Mouse (Mus musculus) neural tube, embryonic 15.5 days (tissue): ENCODE measurements at regions not wholly inside any gene's neighbourhood (a gene's known extent, or its start where the extent isn't known, plus 50 kb on each side); places are given as distances from the start of the nearest gene placed in this dataset.

Source experiments
- ATAC-seq: fragments of 200-750 bp; cut with Nextera tagmentation; 2 replicates; pipeline ENCODE4 v1.8.0; 2017; ENCODE audit warnings: mild to moderate bottlenecking, moderate TSS enrichment, moderate library complexity; ENCODE audit not compliant: low FRiP score
- H3K27ac ChIP-seq: fragments of 300-500 bp; sonication (generic); replicated peaks from 2 replicates; pipeline ENCODE4 v1.5.1; 2015; ENCODE audit warnings: mild to moderate bottlenecking, inconsistent platforms
- H3K27me3 ChIP-seq: fragments of 300-500 bp; sonication (generic); replicated peaks from 2 replicates; pipeline ENCODE4 v1.6.1; 2015; ENCODE audit warnings: inconsistent platforms
- H3K36me3 ChIP-seq: fragments of 300-500 bp; sonication (generic); 2 replicates; pipeline ENCODE4 v1.6.1; 2015; ENCODE audit warnings: inconsistent platforms
- H3K4me1 ChIP-seq: fragments of 300-500 bp; sonication (generic); 2 replicates; pipeline ENCODE4 v1.6.1; 2015; ENCODE audit warnings: inconsistent platforms
- H3K4me2 ChIP-seq: fragments of 300-500 bp; sonication (generic); 2 replicates; pipeline ENCODE4 v1.6.1; 2015; ENCODE audit warnings: inconsistent platforms, mild to moderate bottlenecking, moderate library complexity
- H3K4me3 ChIP-seq: fragments of 300-500 bp; sonication (generic); replicated peaks from 2 replicates; pipeline ENCODE4 v1.5.1; 2015; ENCODE audit warnings: mild to moderate bottlenecking, inconsistent platforms
- H3K9ac ChIP-seq: fragments of 300-500 bp; sonication (generic); replicated peaks from 2 replicates; pipeline ENCODE4 v1.6.1; 2015; ENCODE audit warnings: mild to moderate bottlenecking, inconsistent platforms
- H3K9me3 ChIP-seq: fragments of 300-500 bp; sonication (generic); replicated peaks from 2 replicates; pipeline ENCODE4 v1.6.1; 2016; ENCODE audit warnings: inconsistent platforms
- WGBS: fragments of 180-500 bp; shearing (Covaris S2); methylation state at CpG from one replicate; pipeline ENCODE4 v1.1.7; 2015; ENCODE audit warnings: mixed read lengths; 5-methylcytosine and 5-hydroxymethylcytosine counted together

- H3K4me2 ChIP-seq: no peak overlapping the region
- no peaks in the 10 kb centered on the region for H3K9me3 ChIP-seq
- WGBS: 70% methylated on average over 3 of the region's 3 CpGs
- H3K36me3 ChIP-seq: no peaks in the 10 kb centered on the region
- no peak overlapping the region for H3K4me3 ChIP-seq
- no peak for ATAC-seq
- H3K27me3 ChIP-seq: no peaks in the 10 kb centered on the region
- no peaks in the 10 kb centered on the region for H3K4me1 ChIP-seq
- H3K27ac ChIP-seq: no peak overlapping the region
- no peak overlapping the region for H3K9ac ChIP-seq
Measured at GRCm38 (mm10) chr3:41433106-41433505, 122.4 kb upstream of the Jade1 start.

- no peak overlapping the region for H3K4me3 ChIP-seq
- H3K4me2 ChIP-seq: no peak overlapping the region
- WGBS: 81% methylated on average over 5 of the region's 5 CpGs
- no peaks in the 10 kb centered on the region for H3K36me3 ChIP-seq
- H3K9me3 ChIP-seq: no peaks in the 10 kb centered on the region
- H3K9ac ChIP-seq: no peak overlapping the region
- no peak for ATAC-seq
- no peaks in the 10 kb centered on the region for H3K4me1 ChIP-seq
- H3K27ac ChIP-seq: no peak overlapping the region
- no peaks in the 10 kb centered on the region for H3K27me3 ChIP-seq
Measured at GRCm38 (mm10) chr3:41432376-41432775, 123.2 kb upstream of the Jade1 start.

GRCm38 (mm10) chr3:41430191-41430590 is 125.3 kb upstream of the Jade1 start:
- Histone ChIP-seq H3K9ac (no peak overlapping the region), H3K4me3 (no peak overlapping the region), H3K9me3 (no peaks in the 10 kb centered on the region), H3K27me3 (no peaks in the 10 kb centered on the region), H3K4me2 (no peak overlapping the region), H3K36me3 (no peaks in the 10 kb centered on the region), H3K27ac (no peak overlapping the region), H3K4me1 (no peaks in the 10 kb centered on the region)
- no peak for ATAC-seq
- WGBS: 63% methylated on average over 3 of the region's 3 CpGs

GRCm38 (mm10) chr3:41426946-41427345 is 128.6 kb upstream of the Jade1 start:
- Histone ChIP-seq H3K27me3 (no peaks in the 10 kb centered on the region), H3K9ac (no peak overlapping the region), H3K4me3 (no peak overlapping the region), H3K4me2 (no peak overlapping the region), H3K27ac (no peak overlapping the region), H3K36me3 (no peaks in the 10 kb centered on the region), H3K9me3 (no peaks in the 10 kb centered on the region), H3K4me1 (peaks cover 5% of the 10 kb centered on the region; the same call in 1 of the 2 replicates)
- ATAC-seq: no peak
- 59% methylated on average over 3 of the region's 3 CpGs for WGBS

- no peaks in the 10 kb centered on the region for H3K27me3 ChIP-seq
- H3K4me1 ChIP-seq: peaks cover 5% of the 10 kb centered on the region; the same call in 1 of the 2 replicates
- H3K27ac ChIP-seq: no peak overlapping the region
- H3K4me3 ChIP-seq: no peak overlapping the region
- no peaks in the 10 kb centered on the region for H3K36me3 ChIP-seq
- no peak overlapping the region for H3K4me2 ChIP-seq
- ATAC-seq: no peak
- no peaks in the 10 kb centered on the region for H3K9me3 ChIP-seq
- WGBS: 96% methylated on average over 8 of the region's 8 CpGs
- H3K9ac ChIP-seq: no peak overlapping the region
Measured at GRCm38 (mm10) chr3:41425863-41426262, 129.7 kb upstream of the Jade1 start.

- no peak for ATAC-seq
- H3K27ac ChIP-seq: no peak overlapping the region
Measured at GRCm38 (mm10) chr3:41424142-41424939, 131.2 kb upstream of the Jade1 start.

GRCm38 (mm10) chr3:41423630-41424029 is 131.9 kb upstream of the Jade1 start:
- 42% methylated on average over 5 of the region's 5 CpGs for WGBS

More at GRCm38 (mm10) chr3:41424142-41424939, 131.2 kb upstream of the Jade1 start:
- H3K27me3 ChIP-seq: no peaks in the 10 kb centered on the region
- H3K36me3 ChIP-seq: no peaks in the 10 kb centered on the region
- H3K4me2 ChIP-seq: no peak overlapping the region
- 11% methylated on average over 9 of the region's 10 CpGs for WGBS
- no peak overlapping the region for H3K9ac ChIP-seq
- no peaks in the 10 kb centered on the region for H3K9me3 ChIP-seq
- no peak overlapping the region for H3K4me3 ChIP-seq
- peaks cover 5% of the 10 kb centered on the region; the same call in 1 of the 2 replicates for H3K4me1 ChIP-seq

GRCm38 (mm10) chr3:41422615-41423579 is 132.6 kb upstream of the Jade1 start:
- Histone ChIP-seq H3K9me3 (no peaks in the 10 kb centered on the region), H3K9ac (no peak overlapping the region), H3K4me3 (no peak overlapping the region), H3K36me3 (no peaks in the 10 kb centered on the region), H3K27me3 (no peaks in the 10 kb centered on the region), H3K4me2 (no peak overlapping the region), H3K27ac (no peak overlapping the region), H3K4me1 (peaks cover 5% of the 10 kb centered on the region; the same call in 1 of the 2 replicates)
- ATAC-seq: no peak
- 16% methylated on average over 14 of the region's 14 CpGs for whole genome bisulfite sequencing

More at GRCm38 (mm10) chr3:41423630-41424029, 131.9 kb upstream of the Jade1 start:
- no peaks in the 10 kb centered on the region for H3K27me3 ChIP-seq
- H3K4me2 ChIP-seq: no peak overlapping the region
- H3K4me1 ChIP-seq: peaks cover 5% of the 10 kb centered on the region; the same call in 1 of the 2 replicates
- ATAC-seq: no peak
- no peak overlapping the region for H3K9ac ChIP-seq
- H3K4me3 ChIP-seq: no peak overlapping the region
- H3K36me3 ChIP-seq: no peaks in the 10 kb centered on the region
- H3K9me3 ChIP-seq: no peaks in the 10 kb centered on the region
- H3K27ac ChIP-seq: no peak overlapping the region

- H3K4me3 ChIP-seq: no peak overlapping the region
- WGBS: 95% methylated on average over 1 of the region's 1 CpGs
- no peak for ATAC-seq
- no peak overlapping the region for H3K4me2 ChIP-seq
- H3K27me3 ChIP-seq: no peaks in the 10 kb centered on the region
- H3K9me3 ChIP-seq: no peaks in the 10 kb centered on the region
- H3K4me1 ChIP-seq: peaks cover 6% of the 10 kb centered on the region
- no peaks in the 10 kb centered on the region for H3K36me3 ChIP-seq
- no peak overlapping the region for H3K9ac ChIP-seq
- no peak overlapping the region for H3K27ac ChIP-seq
Measured at GRCm38 (mm10) chr3:41413771-41414170, 141.8 kb upstream of the Jade1 start.

GRCm38 (mm10) chr3:41412698-41413097 is 142.8 kb upstream of the Jade1 start:
- no peak for ATAC-seq
- Histone ChIP-seq H3K9ac (no peak overlapping the region), H3K36me3 (no peaks in the 10 kb centered on the region), H3K27me3 (no peaks in the 10 kb centered on the region), H3K4me3 (no peak overlapping the region), H3K9me3 (no peaks in the 10 kb centered on the region), H3K27ac (no peak overlapping the region), H3K4me2 (no peak overlapping the region), H3K4me1 (peaks cover 9% of the 10 kb centered on the region)
- WGBS: 85% methylated on average over 2 of the region's 2 CpGs

- peak overlapping the region; percentile 41 for H3K4me3 ChIP-seq
- no peaks in the 10 kb centered on the region for H3K36me3 ChIP-seq
- no peaks in the 10 kb centered on the region for H3K9me3 ChIP-seq
- WGBS: 3% methylated on average over 15 of the region's 15 CpGs
- peaks cover 9% of the 10 kb centered on the region for H3K4me1 ChIP-seq
- no peaks in the 10 kb centered on the region for H3K27me3 ChIP-seq
- peak overlapping the region; percentile 64 for H3K4me2 ChIP-seq
- peak; percentile 79 for ATAC-seq
- H3K9ac ChIP-seq: peak overlapping the region; percentile 47
- peak overlapping the region; percentile 69 for H3K27ac ChIP-seq
Measured at GRCm38 (mm10) chr3:41408821-41409737, 146.5 kb upstream of the Jade1 start.
